Mouse (Mus musculus): ENCODE measurements around the gene Obscn.
"Not testable (repeated sequence)": the region's sequence is repeated elsewhere in the genome, so short reads cannot be mapped to it uniquely, and the experiment has no call there.

The Obscn gene

DNA sequence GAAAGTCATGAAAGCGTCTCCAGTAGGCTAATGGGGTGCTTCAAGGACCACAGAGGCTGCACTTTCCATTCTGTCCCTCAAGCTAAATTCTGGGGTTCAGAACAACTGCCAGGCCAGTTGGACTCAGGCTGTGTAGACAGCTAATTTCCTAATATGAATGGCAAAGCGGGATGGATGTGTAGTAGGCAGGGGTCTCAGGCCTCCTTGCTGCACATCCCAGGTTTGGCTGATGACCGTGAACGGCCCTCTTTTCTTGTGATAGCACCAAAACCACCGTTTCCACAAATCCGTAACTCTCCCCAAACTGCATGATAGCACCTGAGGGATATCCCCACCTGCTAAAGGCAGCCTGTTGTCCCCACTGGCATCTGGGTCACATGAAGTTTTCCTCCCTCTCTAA lies 177.7 kb downstream of the Obscn start:
- no peak for DNase-seq

DNA sequence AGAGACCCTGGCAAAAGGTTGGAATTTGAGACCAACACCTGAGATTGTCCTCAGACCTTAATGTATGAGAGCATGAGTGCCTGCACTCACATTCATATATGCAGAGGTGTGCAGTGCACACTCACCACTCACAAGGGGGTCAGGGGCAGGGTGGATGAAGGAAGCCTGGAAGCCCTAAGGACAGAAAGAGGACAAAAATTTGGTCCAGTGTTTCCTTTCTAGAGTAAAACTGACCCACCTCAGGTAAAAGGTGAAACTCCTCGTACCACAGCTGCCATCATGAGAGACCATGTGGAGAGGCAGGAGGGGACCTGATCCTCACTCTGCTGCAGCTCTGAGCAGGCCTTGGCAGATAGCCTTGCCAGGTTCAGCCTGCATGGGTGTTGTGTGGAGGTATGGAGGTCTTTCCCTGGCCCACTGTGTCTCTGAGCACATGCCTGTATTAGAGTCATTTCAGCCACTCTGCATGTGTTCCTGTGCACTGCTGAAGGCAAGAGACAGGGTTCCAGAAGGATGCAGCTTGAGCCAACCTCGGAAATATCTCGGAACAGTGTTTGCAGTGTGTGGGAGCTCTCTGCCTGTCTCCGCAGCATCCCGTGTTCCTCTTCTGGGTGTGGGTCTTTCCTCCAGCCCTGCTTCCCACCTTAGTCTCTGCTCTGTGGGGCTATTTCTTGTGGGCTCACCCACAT lies 178.8 kb downstream of the Obscn start:
- DNase-seq = no peak

DNA sequence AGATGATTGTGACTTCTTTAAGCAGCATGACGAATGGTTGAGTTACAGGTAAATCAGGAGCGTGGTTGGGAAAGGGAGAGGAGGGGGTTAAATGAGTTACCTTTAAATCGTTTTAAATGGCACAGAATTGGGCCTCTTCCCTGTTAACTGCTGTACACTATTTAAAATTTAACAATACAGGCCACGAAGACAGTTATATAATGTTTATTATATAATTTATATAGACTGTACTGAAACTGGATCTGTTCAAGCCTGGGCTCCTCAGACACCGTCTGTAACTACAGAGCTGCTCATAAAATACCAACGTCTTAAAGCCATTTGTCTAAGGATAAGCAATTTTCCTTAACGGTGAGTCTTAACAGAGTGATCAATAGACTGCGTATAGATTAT lies 180.3 kb downstream of the Obscn start:
- no peak for DNase-seq

DNA sequence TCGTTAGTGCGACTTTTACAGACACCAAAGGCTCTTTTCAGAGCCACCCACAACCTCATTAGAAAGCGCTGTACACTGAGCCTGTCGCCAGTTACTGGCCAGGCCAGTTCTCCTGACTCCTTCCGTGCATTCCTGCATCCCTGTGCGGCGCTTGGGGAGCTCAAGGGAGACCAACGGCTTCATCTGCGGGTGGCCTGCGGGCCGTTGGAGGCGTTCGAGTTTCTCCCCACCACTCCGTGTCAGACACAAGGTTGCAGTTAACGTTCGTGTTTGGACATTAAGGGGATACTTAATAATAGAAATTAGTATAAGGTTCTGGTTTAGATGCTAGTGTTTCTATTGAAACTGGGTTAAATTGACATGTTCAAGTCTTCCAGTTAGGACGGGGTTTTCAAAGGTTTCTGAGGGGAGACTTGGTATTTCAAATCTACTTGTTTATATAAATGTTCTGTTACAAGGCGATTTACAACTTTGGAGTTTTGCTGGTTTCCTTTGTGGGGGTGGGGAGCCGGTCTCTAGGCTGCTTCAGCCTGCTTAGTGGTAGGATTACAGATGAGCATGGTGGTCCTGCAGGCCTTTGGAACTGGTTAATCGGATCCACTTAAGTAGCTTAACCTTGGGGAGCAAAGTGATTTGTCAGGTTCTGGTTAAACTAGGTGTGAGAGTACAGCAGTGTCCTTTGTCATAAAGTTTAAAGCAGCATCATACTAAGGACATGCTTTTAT lies 180.9 kb downstream of the Obscn start:
- no peak for DNase-seq

DNA sequence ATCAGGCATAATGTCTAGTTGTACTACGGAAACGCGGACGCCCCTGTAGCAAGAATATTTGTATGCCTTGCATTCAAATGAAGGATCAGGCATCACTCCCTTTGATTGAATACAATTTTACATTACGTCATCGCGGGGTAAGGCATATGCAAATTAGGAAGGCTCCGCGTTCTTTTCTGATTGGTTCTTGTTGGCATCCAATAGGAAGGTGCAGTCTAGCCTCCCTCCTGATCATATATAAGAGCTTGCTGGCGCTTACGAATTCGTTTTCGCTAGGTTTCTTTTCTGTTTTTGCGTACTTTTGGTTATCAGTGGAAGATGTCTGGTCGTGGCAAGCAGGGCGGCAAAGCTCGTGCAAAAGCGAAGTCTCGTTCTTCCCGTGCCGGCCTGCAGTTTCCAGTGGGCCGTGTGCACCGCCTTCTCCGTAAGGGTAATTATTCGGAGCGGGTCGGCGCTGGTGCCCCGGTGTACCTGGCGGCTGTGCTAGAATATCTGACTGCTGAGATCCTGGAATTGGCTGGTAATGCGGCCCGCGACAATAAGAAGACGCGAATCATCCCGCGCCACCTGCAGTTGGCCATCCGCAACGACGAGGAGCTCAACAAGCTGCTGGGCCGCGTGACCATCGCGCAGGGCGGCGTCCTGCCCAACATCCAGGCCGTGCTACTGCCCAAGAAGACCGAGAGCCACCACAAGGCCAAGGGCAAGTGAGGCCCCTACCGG lies 181.6 kb downstream of the Obscn start, which contains the start of the genes Hist3h2a and Trim17:
Hist3h2a (plus strand) TSS at position 266 of the 723 bp plus-strand sequence.
Trim17 (plus strand) TSS at position 266 of the 723 bp plus-strand sequence.
- peak; percentile 66 to 90 for DNase-seq

DNA sequence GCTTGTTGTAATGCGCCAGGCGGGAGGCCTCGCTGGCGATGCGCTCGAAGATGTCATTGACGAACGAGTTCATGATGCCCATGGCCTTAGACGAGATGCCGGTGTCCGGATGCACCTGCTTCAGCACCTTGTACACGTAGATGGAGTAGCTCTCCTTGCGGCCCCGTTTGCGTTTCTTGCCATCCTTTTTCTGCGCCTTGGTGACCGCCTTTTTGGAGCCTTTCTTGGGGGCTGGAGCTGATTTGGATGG lies 182.1 kb downstream of the Obscn start:
- DNase-seq = not testable (repeated sequence)

DNA sequence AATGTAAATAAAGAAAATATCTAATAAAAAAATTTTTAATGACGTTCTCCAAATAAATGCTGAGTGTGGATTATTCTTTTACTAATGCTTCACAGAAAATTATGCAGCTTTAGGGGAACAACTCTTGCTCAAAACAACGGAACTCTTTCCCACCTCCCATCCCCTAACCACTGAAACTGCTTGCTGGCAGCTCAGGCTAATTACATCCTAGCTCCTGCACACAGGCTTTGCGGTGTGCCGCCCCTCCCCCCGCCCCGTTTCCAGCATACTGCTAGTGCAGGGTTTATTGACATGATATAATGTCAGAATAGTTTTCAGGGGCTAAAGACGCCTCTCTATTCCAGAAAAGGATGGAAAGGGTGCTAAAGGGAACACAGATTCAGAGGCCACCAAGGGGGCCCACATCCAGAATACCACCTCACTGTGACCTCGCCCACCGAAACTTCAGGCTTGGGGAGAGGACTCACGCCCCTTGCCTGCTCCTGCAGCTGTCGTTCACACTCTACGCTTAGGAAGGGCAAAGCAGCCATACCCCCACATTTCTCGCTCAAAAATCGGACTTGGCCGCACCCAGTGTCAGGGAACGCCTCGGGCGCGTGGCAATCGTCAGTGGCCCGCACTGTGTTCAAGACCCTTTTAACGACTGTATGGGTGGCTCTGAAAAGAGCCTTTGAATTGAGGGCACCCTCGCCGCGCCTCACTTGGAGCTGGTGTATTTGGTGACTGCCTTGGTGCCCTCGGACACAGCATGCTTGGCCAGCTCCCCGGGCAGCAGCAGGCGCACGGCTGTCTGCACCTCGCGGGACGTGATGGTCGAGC lies 182.6 kb downstream of the Obscn start:
- DNase-seq = peak; percentile 39 to 49

DNA sequence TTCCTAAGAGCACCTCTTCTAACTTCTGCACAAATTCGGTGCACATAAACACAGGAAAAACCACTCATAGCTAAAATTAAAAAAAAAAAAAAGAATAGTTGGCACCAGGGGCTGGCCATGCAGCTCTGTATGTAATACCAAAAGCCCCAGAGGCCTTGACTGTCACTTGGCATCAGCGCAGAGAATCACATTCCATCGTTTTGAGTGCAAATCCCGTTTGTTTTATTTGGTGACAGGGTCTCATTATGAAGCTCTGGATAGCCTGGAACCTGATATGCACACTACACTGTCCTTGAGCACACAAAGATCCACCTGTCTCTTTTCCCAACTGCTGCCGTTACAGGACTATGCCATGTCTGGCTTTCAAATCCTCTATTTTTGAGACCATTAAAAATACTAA lies 185.0 kb downstream of the Obscn start:
- DNase-seq = no peak

DNA sequence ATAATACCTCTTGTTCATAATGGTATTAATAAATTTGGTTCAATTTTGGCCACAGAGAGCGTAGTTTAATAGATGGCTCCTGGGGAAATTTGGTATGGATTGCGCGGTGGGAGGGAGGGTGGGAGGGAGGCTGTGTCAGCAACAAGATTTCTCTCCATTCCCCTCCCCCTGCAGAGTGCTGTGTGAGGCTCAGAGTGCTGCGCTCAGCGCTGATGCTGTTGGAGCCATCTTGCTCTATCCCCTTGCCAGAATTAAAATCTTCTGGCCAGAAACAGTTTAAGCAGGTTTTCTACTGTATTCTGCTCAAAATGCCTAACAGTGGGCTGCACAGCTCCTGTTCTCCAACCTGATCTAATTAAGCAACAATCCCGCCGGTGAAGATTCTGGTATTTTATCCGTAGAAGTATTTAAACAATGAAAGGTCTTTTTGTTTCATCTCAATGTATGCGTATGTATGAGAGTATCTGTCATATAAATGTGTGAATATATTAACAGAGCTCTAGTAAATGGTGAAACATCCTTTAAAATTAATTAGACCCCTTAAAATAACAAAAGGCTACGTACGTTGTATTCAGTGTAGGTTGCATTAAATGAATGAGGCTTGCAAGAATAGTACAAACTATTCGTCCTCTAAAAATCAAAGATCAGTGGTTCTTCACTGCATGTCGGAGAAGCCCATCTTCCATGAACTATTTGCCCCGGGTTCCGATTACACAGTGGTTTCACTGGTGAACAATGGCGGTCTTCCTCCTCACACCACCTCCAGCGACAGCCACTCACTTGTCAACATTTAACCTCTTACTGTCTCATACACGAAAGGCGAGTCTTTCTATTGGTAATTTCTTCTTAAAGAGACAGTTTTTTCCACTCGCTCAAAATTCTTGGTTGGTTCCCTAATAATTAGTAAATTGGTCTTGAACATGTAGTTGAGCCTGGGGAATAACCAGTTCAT lies 186.4 kb downstream of the Obscn start:
- DNase-seq = no peak

DNA sequence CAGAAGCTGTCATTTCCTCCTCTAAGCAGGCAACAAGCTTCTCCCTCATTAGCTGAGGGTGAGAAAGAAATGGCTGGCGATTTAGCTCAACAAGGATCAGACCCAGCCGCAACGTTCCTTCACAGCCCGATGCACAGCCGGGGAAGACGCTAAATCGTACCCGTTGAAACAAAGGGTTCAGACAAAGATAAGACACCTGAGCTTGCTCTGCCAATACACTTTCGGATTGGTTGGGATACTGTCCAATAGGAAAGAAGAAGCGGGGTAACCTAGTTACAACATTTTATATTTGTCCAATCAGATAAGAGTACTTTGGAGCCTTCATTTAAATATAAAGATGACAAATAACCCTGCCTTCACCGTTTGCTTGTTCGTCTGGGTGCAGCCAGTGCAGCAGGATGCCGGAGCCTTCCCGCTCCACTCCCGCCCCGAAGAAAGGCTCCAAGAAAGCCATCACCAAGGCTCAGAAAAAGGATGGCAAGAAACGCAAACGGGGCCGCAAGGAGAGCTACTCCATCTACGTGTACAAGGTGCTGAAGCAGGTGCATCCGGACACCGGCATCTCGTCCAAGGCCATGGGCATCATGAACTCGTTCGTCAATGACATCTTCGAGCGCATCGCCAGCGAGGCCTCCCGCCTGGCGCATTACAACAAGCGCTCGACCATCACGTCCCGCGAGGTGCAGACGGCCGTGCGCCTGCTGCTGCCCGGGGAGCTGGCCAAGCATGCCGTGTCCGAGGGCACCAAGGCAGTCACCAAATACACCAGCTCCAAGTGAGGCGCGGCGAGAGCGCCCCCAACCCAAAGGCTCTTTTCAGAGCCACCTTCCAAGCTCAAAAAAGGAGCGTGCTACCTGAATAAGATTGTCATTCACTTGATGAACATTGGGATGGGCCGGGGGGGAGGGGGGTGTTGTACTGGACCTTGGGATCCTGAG lies 187.4 kb downstream of the Obscn start, which contains the start of gene Hist3h2ba:
Hist3h2ba (plus strand) TSS at position 379 of the 938 bp plus-strand sequence.
- peak; percentile 48 to 71 for DNase-seq

DNA sequence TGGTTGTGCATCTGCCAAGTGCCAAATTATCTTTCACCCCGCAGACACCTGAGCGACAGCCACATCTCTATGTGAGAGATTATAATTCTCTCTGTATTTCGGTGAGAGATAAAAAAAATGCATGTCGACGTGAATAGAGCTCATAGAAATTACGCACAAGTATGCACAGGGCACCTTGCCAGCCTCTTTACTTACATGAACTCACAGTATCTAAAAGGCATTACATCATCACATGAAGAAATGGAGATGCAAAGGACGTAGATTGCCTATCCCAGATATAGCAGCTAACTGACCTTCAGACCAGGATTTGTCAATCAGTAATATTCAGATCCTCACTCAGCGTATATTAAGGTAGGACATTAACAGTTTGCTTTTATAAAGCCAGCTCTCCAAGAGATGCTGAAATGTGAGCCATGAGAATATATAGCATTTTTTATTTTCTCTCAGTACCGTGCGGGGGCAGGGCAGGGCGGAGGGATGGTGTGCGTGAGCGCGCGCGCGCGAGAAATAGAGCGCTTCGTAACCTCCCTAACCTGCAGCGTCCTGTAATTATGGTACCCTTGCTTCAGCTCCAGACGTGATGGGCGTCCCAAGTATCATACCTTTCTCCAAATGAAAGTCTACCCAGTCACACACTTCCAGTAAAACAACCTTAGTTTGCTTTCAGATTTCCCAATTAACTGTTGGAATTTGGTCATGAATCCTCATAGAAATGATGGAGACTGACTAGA lies 188.2 kb downstream of the Obscn start:
- no peak for DNase-seq

DNA sequence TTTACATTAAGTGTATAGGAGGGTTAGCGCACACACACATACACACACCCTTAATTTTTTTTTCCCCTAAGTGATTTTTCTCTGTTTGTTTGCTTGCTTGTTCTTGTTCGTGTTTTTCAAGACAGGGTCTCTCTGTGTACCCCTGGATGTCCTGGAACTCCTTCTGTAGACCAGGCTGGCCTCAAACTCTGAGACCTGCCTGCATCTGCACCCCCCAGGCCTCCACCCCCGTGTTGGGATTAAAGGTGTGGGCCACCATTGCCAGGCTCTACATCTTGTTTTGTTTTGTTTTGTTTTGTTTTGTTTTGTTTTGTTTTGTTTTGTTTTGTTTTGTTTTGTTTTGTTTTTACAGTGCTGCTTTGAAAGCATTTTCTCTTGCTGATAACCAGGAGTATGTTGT lies 188.9 kb downstream of the Obscn start:
- no peak for DNase-seq
